Mouse (Mus musculus) liver, embryonic 11.5 days (tissue): ENCODE data around the gene Reep3. TPM values are rescaled to one million over a fixed set of nuclear protein-coding genes. Genes with fewer than 3 reads are reported as not detected.

Experiments used
- ATAC-seq: fragments of 200-750 bp; cut with Nextera tagmentation; replicated peaks from 2 replicates; pipeline ENCODE4 v1.8.0; 2017; ENCODE audit warnings: moderate number of reproducible peaks, mild to moderate bottlenecking, moderate TSS enrichment, moderate library complexity; ENCODE audit not compliant: low FRiP score
- DNase-seq: peaks from one replicate; pipeline ENCODE4 v3.0.0-alpha.2; 2017; ENCODE audit warnings: low spot score
- H3K27ac ChIP-seq: fragments of 300-500 bp; sonication (generic); 2 replicates; pipeline ENCODE4 v1.5.1; 2014; ENCODE audit warnings: mild to moderate bottlenecking, low read depth, low read length, control low read depth
- H3K27me3 ChIP-seq: fragments of 300-500 bp; sonication (generic); replicated peaks from 2 replicates; pipeline ENCODE4 v1.6.1; 2014; ENCODE audit warnings: low read length, mixed read lengths; ENCODE audit not compliant: control insufficient read depth, insufficient read depth
- H3K36me3 ChIP-seq: fragments of 300-500 bp; sonication (generic); 2 replicates; pipeline ENCODE4 v1.6.1; 2014; ENCODE audit warnings: mild to moderate bottlenecking, low read length, moderate library complexity, mixed read lengths; ENCODE audit not compliant: control insufficient read depth, insufficient read depth
- H3K4me1 ChIP-seq: fragments of 300-500 bp; sonication (generic); replicated peaks from 2 replicates; pipeline ENCODE4 v1.6.1; 2014; ENCODE audit warnings: low read length, mixed read lengths; ENCODE audit not compliant: control insufficient read depth, insufficient read depth
- H3K4me2 ChIP-seq: fragments of 300-500 bp; sonication (generic); 2 replicates; pipeline ENCODE4 v1.6.1; 2014; ENCODE audit warnings: mild to moderate bottlenecking, control low read depth, moderate library complexity
- H3K4me3 ChIP-seq: fragments of 300-500 bp; sonication (generic); 2 replicates; pipeline ENCODE4 v1.5.1; 2014; ENCODE audit warnings: low read depth, low read length, control low read depth
- H3K9ac ChIP-seq: fragments of 300-500 bp; sonication (generic); 2 replicates; pipeline ENCODE4 v1.6.1; 2014; ENCODE audit warnings: low read depth, low read length, control low read depth
- H3K9me3 ChIP-seq: fragments of 300-500 bp; sonication (generic); 2 replicates; pipeline ENCODE4 v1.6.1; 2016; ENCODE audit warnings: low read length, inconsistent platforms, mixed read lengths; ENCODE audit not compliant: control insufficient read depth
- WGBS: fragments of 180-500 bp; shearing (Covaris S2); extraction: QIAGEN DNeasy Blood & Tissue Kit; methylation state at CpG from one replicate; pipeline ENCODE4 v1.1.7; 2014; 5-methylcytosine and 5-hydroxymethylcytosine counted together
- polyA plus RNA-seq: library from polyadenylated mRNA; unstranded; fragments of >200 nt; fragmentation: Nextera tagmentation; extraction: Ambion mirVana; gene quantifications from 2 replicates; pipeline ENCODE4 v1.2.1, GENCODE M21; 2014

Reep3 gene
- polyA plus RNA-seq, 1 experiment from 2014 or later = 11.5 TPM

DNA sequence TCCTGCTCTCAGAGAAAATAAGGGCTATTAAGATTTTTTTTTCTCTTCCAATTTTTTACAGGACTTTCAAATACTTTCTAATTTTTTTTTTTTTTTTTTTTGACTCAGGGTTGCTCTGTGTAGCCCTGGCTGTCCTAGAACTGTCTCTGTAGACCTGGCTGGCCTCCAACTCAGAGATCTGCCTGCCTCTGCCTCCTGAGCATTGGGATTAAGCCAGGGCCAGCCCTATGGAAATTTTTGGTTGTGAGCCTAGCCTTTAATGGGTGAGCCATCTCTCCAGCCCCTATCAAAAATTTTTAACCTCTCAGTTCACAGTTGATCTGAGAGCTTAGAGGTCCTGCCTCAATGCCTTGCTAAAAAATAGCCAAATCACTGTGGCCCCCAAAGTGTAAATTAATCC, 39.5 kb downstream of the Reep3 start:
- DNase-seq (no peak), ATAC-seq (no peak)
- Histone ChIP-seq H3K4me2 (no peak overlapping the region), H3K27ac (no peak overlapping the region), H3K4me1 (peaks cover 11% of the 10 kb centered on the region), H3K27me3 (no peaks in the 10 kb centered on the region), H3K9ac (no peak overlapping the region), H3K36me3 (no peaks in the 10 kb centered on the region), H3K4me3 (no peak overlapping the region), H3K9me3 (no peaks in the 10 kb centered on the region)

DNA sequence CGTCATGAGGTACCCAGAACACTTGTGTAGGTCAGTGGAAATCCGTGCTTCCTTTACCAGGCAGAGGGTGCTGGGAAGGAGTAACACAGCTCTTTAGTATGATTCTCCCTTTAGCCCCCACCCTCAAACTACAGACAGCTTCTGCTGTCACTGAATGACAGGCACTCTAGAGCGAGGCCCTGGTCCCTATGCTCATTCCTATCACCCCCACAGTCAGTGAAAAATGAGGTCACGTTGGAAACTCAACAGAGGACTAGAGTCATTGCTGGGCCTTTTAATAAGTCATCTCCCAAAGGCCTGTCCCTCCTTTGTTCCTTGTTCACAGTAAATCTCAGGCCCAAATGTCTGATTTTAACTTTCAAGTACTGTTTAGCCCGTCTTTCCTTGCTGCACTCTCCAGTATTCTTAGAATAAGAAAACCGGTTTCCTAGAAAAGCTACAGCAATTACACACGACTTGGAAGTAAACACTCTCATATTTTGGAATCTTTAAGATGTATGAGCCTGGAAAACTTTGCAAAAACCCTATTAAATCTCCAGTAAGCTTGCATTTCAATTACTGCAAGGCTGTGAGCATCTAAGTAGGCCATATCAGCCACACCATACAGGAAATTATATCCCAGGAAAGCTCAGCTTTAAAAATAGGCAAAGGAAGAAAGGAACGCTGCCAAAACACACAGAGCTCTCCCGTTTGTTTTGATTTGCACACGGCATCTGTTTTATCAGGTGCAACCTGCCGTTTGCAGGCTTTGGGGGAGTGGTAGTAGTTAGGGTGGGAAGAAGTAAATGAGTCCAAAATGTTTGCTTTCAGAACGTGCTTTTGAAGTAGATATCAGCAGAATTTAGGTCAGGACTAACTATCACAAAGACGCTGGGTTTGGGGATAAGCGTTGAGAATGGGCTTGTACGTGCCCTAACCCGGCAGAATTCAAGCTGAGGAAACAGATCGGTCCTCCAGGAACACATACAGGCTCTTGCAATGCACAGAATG, 40.6 kb downstream of the Reep3 start:
- no peaks in the 10 kb centered on the region for H3K36me3 ChIP-seq
- H3K27me3 ChIP-seq = no peaks in the 10 kb centered on the region
- ATAC-seq (0 out of 2 replicates have a peak, but pooled peaks have one; percentile 54), DNase-seq (no peak)
- H3K4me3 ChIP-seq = no peak overlapping the region
- no peak overlapping the region for H3K9ac ChIP-seq
- peaks cover 11% of the 10 kb centered on the region for H3K4me1 ChIP-seq
- no peak overlapping the region for H3K4me2 ChIP-seq
- H3K27ac ChIP-seq = peak overlapping the region; percentile 8; the same call in 1 of the 2 replicates
- no peaks in the 10 kb centered on the region for H3K9me3 ChIP-seq
- WGBS = 41% methylated on average over 17 of the region's 17 CpGs

DNA sequence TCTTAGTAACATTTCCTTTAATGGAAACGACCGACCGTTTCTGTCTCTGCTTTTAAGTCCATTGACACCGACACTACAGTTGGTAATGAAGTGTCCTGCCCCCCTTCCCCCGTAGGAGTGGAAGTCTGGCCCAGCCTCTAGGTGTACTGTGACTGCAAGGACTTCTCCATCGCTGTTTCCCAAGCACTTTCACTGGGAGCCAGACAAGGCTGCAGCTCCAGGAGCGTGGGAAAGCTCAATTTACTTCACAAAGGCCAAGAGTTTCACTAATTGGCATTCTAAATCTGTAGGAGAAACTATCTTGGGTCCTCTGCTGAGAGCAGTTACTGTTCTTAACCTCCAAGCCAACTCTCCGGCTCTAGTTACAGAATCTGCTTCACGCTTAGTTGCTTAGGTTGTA, 43.3 kb downstream of the Reep3 start:
- Histone ChIP-seq H3K27ac (no peak overlapping the region), H3K27me3 (no peaks in the 10 kb centered on the region), H3K9ac (no peak overlapping the region), H3K4me2 (no peak overlapping the region), H3K4me3 (no peak overlapping the region), H3K9me3 (no peaks in the 10 kb centered on the region), H3K36me3 (no peaks in the 10 kb centered on the region), H3K4me1 (peaks cover 13% of the 10 kb centered on the region)
- ATAC-seq = no peak
- DNase-seq = no peak
- 50% methylated on average over 9 of the region's 9 CpGs for WGBS

DNA sequence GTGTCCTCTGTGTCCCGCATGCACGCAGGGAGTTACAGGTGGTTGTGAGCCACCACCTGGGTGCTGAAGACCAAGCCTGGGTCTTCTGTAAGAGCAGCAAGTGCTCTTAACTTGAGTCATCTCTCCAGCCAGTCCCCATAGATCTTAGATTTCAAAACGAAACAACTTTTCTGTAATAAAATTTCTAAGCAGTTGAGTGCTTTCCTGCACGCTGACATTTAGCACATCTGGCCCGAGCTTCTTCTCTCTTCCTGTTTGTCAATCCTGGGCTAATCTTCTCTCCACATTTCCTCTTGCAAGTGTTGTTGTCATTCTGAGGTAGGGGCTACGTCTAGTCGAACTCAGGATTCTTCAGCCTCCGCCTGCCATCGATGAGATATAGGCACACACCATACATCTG, 44.3 kb downstream of the Reep3 start:
- no peak for ATAC-seq
- WGBS = 55% methylated on average over 9 of the region's 9 CpGs
- H3K4me2 ChIP-seq = peak overlapping the region; percentile 35

DNA sequence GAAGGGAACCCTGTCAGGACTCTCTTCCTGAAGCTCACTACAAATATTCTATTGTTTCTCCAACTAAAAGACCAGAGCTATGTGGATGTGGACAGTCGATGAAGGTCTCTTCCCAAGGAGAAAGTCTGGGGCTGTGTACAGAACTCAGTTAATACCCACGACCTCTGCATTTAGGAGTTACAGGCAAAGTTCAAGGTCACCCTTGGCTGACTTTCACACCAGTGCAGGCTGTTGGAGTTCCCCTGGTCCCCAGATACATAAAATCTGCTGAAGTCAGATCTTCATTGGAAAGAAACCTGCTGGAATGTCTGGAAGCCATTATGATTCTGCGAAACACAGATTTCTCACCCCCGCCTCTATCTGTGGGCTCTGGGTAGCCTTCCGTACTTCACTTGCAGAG, 45.3 kb downstream of the Reep3 start:
- H3K36me3 ChIP-seq = no peaks in the 10 kb centered on the region
- peaks cover 8% of the 10 kb centered on the region for H3K4me1 ChIP-seq
- no peaks in the 10 kb centered on the region for H3K27me3 ChIP-seq
- no peak overlapping the region for H3K4me3 ChIP-seq
- H3K9me3 ChIP-seq = no peaks in the 10 kb centered on the region
- ATAC-seq = no peak
- no peak for DNase-seq
- WGBS = 75% methylated on average over 5 of the region's 5 CpGs
- H3K4me2 ChIP-seq = no peak overlapping the region
- no peak overlapping the region for H3K9ac ChIP-seq
- peak overlapping the region; percentile 10; the same call in 1 of the 2 replicates for H3K27ac ChIP-seq

More for the DNA sequence above, 44.3 kb downstream of the Reep3 start:
- Histone ChIP-seq H3K27ac (no peak overlapping the region), H3K36me3 (no peaks in the 10 kb centered on the region), H3K4me1 (peaks cover 13% of the 10 kb centered on the region), H3K27me3 (no peaks in the 10 kb centered on the region), H3K4me3 (no peak overlapping the region), H3K9me3 (no peaks in the 10 kb centered on the region), H3K9ac (no peak overlapping the region)
- no peak for DNase-seq

DNA sequence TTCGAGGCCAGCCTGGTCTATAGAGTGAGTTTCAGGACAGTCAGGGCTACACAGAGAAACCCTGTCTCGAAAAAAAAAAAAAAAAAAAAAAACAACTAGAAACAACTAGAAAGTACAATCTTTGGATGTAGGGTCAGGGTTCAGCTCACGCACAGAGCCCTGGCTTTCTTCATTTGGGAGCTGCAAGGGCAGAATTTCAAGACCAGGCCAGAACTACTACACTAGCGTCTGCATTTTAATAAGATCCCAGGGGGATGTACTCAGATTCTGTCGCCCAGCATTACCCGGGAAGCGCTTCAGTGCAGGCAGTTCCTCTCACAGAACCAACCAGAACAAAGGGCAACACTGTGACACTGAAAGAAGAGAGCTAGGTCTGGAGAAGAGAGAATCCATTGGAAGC, 46.0 kb downstream of the Reep3 start:
- WGBS = 79% methylated on average over 6 of the region's 7 CpGs
- Histone ChIP-seq H3K4me2 (no peak overlapping the region), H3K4me3 (no peak overlapping the region), H3K27me3 (no peaks in the 10 kb centered on the region), H3K27ac (no peak overlapping the region), H3K36me3 (no peaks in the 10 kb centered on the region), H3K4me1 (peaks cover 2% of the 10 kb centered on the region; the same call in 1 of the 2 replicates), H3K9me3 (no peaks in the 10 kb centered on the region), H3K9ac (no peak overlapping the region)
- ATAC-seq (no peak), DNase-seq (no peak)

DNA sequence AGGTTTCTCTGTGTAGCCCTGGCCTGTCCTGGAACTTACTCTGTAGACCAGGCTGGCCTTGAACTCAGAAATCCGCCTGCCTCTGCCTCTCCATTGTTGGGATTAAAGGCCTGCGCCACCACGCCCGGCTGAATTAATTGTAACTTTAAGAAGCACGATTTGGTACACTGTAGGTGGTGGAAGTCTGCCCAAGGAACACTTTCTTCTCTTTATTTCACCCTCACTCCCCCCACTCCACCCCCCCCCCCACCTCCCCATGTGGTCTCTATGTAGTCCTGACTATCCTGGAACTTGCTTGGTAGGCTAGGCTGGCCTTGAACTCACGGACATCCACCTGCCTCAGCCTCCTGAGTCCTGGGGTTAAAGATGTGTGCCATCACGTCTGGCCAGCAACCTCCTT, 47.1 kb downstream of the Reep3 start:
- 90% methylated on average over 7 of the region's 7 CpGs for WGBS
- ATAC-seq = no peak
- no peak for DNase-seq
- no peak overlapping the region for H3K4me3 ChIP-seq
- H3K9ac ChIP-seq = no peak overlapping the region
- H3K9me3 ChIP-seq = no peaks in the 10 kb centered on the region
- H3K27ac ChIP-seq = no peak overlapping the region
- H3K4me1 ChIP-seq = peaks cover 2% of the 10 kb centered on the region; the same call in 1 of the 2 replicates
- no peak overlapping the region for H3K4me2 ChIP-seq
- H3K27me3 ChIP-seq = no peaks in the 10 kb centered on the region
- no peaks in the 10 kb centered on the region for H3K36me3 ChIP-seq

DNA sequence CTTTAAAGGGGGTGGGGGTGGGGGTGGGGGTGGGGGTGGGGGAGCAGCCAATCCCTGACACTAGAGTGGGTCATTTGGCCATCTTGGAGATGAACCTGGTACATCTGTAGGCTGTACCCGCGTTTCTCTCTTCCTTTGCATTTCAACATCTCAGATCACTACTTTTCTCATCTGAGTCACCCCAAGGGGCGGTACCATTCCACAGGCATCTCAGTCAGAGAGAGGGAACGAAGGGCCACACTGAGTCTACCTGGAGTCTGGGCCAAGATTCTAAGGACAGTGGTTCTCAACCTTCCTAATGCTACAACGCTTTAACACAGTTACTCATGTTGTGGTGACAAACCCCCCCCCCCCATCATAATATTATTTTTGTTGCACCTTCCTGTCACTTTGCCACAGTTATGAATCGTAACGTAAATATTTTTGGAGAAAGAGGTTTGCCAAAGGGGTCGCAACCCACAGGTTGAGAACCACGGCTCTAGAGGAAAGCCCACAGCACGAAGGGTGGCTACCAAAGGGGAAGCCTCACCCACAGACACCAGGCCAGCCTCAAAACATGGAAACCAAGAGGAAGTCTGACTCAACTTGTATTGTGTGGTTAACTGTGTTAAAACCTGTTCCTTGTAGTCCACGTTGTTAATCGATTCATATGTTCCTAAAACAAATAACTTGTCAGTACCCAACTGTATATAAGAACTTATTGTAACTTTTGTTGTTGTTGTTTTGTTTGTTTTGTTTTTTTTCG, 47.7 kb downstream of the Reep3 start:
- Histone ChIP-seq H3K4me3 (no peak overlapping the region), H3K4me2 (no peak overlapping the region), H3K36me3 (no peaks in the 10 kb centered on the region), H3K9me3 (no peaks in the 10 kb centered on the region), H3K27me3 (no peaks in the 10 kb centered on the region), H3K9ac (no peak overlapping the region), H3K27ac (no peak overlapping the region), H3K4me1 (peaks cover 2% of the 10 kb centered on the region; the same call in 1 of the 2 replicates)
- no peak for DNase-seq
- ATAC-seq = no peak
- 74% methylated on average over 13 of the region's 13 CpGs for WGBS
